Mouse (Mus musculus): ENCODE results near the gene Pdgfc. TPM values are rescaled to one million over a fixed set of nuclear protein-coding genes. Genes with fewer than 3 reads are reported as not detected.

Gene Pdgfc
- polyA plus RNA-seq, 1 experiment from 2014 or later, result 9.2 TPM

GRCm38 (mm10) chr3:81211666-81212065, 175.4 kb downstream of the Pdgfc start:
- no peaks in the 10 kb centered on the region for H3K4me1 ChIP-seq (ENCODE audit: control insufficient read depth, insufficient read depth, low read length)
- no peaks in the 10 kb centered on the region for H3K27me3 ChIP-seq (replicated peaks; ENCODE audit: control insufficient read depth, insufficient read depth, low read length)
- WGBS, result 50% methylated on average over 3 of the region's 3 CpGs
- no peaks in the 10 kb centered on the region for H3K36me3 ChIP-seq (ENCODE audit: control insufficient read depth, insufficient read depth, low read length)
- no peak overlapping the region for H3K4me2 ChIP-seq (ENCODE audit: low read depth, low read length)
- no peak overlapping the region for H3K9ac ChIP-seq (ENCODE audit: low read depth, low read length)
- ATAC-seq, result no peak
- H3K27ac ChIP-seq (ENCODE audit: low read length), result no peak overlapping the region
- no peaks in the 10 kb centered on the region for H3K9me3 ChIP-seq (ENCODE audit: control insufficient read depth, low read length)
- H3K4me3 ChIP-seq (ENCODE audit: low read length), result no peak overlapping the region

- H3K4me3 ChIP-seq (ENCODE audit: low read length), result no peak overlapping the region
- H3K9me3 ChIP-seq (ENCODE audit: control insufficient read depth, low read length), result no peaks in the 10 kb centered on the region
- no peak for ATAC-seq
- 60% methylated on average over 4 of the region's 4 CpGs for WGBS
- H3K27ac ChIP-seq (ENCODE audit: low read length), result no peak overlapping the region
- H3K36me3 ChIP-seq (ENCODE audit: control insufficient read depth, insufficient read depth, low read length), result no peaks in the 10 kb centered on the region
- H3K4me2 ChIP-seq (ENCODE audit: low read depth, low read length), result no peak overlapping the region
- H3K4me1 ChIP-seq (ENCODE audit: control insufficient read depth, insufficient read depth, low read length), result no peaks in the 10 kb centered on the region
- H3K27me3 ChIP-seq (replicated peaks; ENCODE audit: control insufficient read depth, insufficient read depth, low read length), result no peaks in the 10 kb centered on the region
- H3K9ac ChIP-seq (ENCODE audit: low read depth, low read length), result no peak overlapping the region
Observed at GRCm38 (mm10) chr3:81215547-81216118, 179.4 kb downstream of the Pdgfc start.

- Histone ChIP-seq H3K9me3 (ENCODE audit: control insufficient read depth, low read length) (no peaks in the 10 kb centered on the region), H3K36me3 (ENCODE audit: control insufficient read depth, insufficient read depth, low read length) (no peaks in the 10 kb centered on the region), H3K4me3 (ENCODE audit: low read length) (no peak overlapping the region), H3K4me2 (ENCODE audit: low read depth, low read length) (no peak overlapping the region), H3K9ac (ENCODE audit: low read depth, low read length) (no peak overlapping the region), H3K4me1 (ENCODE audit: control insufficient read depth, insufficient read depth, low read length) (no peaks in the 10 kb centered on the region), H3K27ac (ENCODE audit: low read length) (no peak overlapping the region), H3K27me3 (replicated peaks; ENCODE audit: control insufficient read depth, insufficient read depth, low read length) (no peaks in the 10 kb centered on the region)
- ATAC-seq, result no peak
- 53% methylated on average over 4 of the region's 4 CpGs for WGBS
Observed at GRCm38 (mm10) chr3:81221682-81222081, 185.5 kb downstream of the Pdgfc start.

- no peak overlapping the region for H3K4me2 ChIP-seq (ENCODE audit: low read depth, low read length)
- no peaks in the 10 kb centered on the region for H3K36me3 ChIP-seq (ENCODE audit: control insufficient read depth, insufficient read depth, low read length)
- no peak overlapping the region for H3K4me3 ChIP-seq (ENCODE audit: low read length)
- no peak for ATAC-seq
- no peaks in the 10 kb centered on the region for H3K4me1 ChIP-seq (ENCODE audit: control insufficient read depth, insufficient read depth, low read length)
- H3K9me3 ChIP-seq (ENCODE audit: control insufficient read depth, low read length), result no peaks in the 10 kb centered on the region
- no peaks in the 10 kb centered on the region for H3K27me3 ChIP-seq (replicated peaks; ENCODE audit: control insufficient read depth, insufficient read depth, low read length)
- H3K27ac ChIP-seq (ENCODE audit: low read length), result no peak overlapping the region
- no peak overlapping the region for H3K9ac ChIP-seq (ENCODE audit: low read depth, low read length)
- 35% methylated on average over 4 of the region's 4 CpGs for WGBS
Observed at GRCm38 (mm10) chr3:81228344-81228743, 192.1 kb downstream of the Pdgfc start.

GRCm38 (mm10) chr3:81242697-81243590, 206.7 kb downstream of the Pdgfc start:
- no peak overlapping the region for H3K27ac ChIP-seq (ENCODE audit: low read length)
- no peak overlapping the region for H3K9ac ChIP-seq (ENCODE audit: low read depth, low read length)
- H3K4me2 ChIP-seq (ENCODE audit: low read depth, low read length), result no peak overlapping the region
- no peak overlapping the region for H3K4me3 ChIP-seq (ENCODE audit: low read length)
- WGBS, result 33% methylated on average over 7 of the region's 7 CpGs
- no peaks in the 10 kb centered on the region for H3K36me3 ChIP-seq (ENCODE audit: control insufficient read depth, insufficient read depth, low read length)
- H3K27me3 ChIP-seq (replicated peaks; ENCODE audit: control insufficient read depth, insufficient read depth, low read length), result no peaks in the 10 kb centered on the region
- no peaks in the 10 kb centered on the region for H3K9me3 ChIP-seq (ENCODE audit: control insufficient read depth, low read length)
- ATAC-seq, result peak; percentile 88
- H3K4me1 ChIP-seq (ENCODE audit: control insufficient read depth, insufficient read depth, low read length), result peaks cover 3% of the 10 kb centered on the region; the same call in 1 of the 2 replicates

- Histone ChIP-seq H3K27me3 (replicated peaks; ENCODE audit: control insufficient read depth, insufficient read depth, low read length) (no peaks in the 10 kb centered on the region), H3K36me3 (ENCODE audit: control insufficient read depth, insufficient read depth, low read length) (no peaks in the 10 kb centered on the region), H3K4me2 (ENCODE audit: low read depth, low read length) (no peak overlapping the region), H3K9ac (ENCODE audit: low read depth, low read length) (no peak overlapping the region), H3K9me3 (ENCODE audit: control insufficient read depth, low read length) (no peaks in the 10 kb centered on the region), H3K4me1 (ENCODE audit: control insufficient read depth, insufficient read depth, low read length) (peaks cover 3% of the 10 kb centered on the region; the same call in 1 of the 2 replicates), H3K4me3 (ENCODE audit: low read length) (no peak overlapping the region), H3K27ac (ENCODE audit: low read length) (no peak overlapping the region)
- no peak for ATAC-seq
- 77% methylated on average over 6 of the region's 6 CpGs for WGBS
Observed at GRCm38 (mm10) chr3:81243591-81243990, 207.4 kb downstream of the Pdgfc start.

GRCm38 (mm10) chr3:81262801-81263200, 226.6 kb downstream of the Pdgfc start:
- Histone ChIP-seq H3K4me3 (ENCODE audit: low read length) (no peak overlapping the region), H3K4me1 (ENCODE audit: control insufficient read depth, insufficient read depth, low read length) (no peaks in the 10 kb centered on the region), H3K36me3 (ENCODE audit: control insufficient read depth, insufficient read depth, low read length) (no peaks in the 10 kb centered on the region), H3K4me2 (ENCODE audit: low read depth, low read length) (no peak overlapping the region), H3K27me3 (replicated peaks; ENCODE audit: control insufficient read depth, insufficient read depth, low read length) (no peaks in the 10 kb centered on the region), H3K9ac (ENCODE audit: low read depth, low read length) (no peak overlapping the region), H3K9me3 (ENCODE audit: control insufficient read depth, low read length) (no peaks in the 10 kb centered on the region), H3K27ac (ENCODE audit: low read length) (no peak overlapping the region)
- WGBS, result 93% methylated on average over 1 of the region's 1 CpGs
- no peak for ATAC-seq

Other genes with a start within 250 kb of the Pdgfc start
- 0.95 and 1.4 TPM in 2 replicates for gene Gria2, start 233.6 kb upstream of the Pdgfc start, polyA plus RNA-seq (2015; fragmentation: Nextera tagmentation; extraction: Ambion mirVana)
- 2.3 and 2.5 TPM in 2 replicates for gene Glrb, start 122.8 kb upstream of the Pdgfc start, polyA plus RNA-seq (2015; fragmentation: Nextera tagmentation; extraction: Ambion mirVana)